Mouse (Mus musculus) forelimb bud, embryonic 11.5 days (tissue): Measurements from ENCODE around the gene Mcoln1.
A peak's percentile ranks its signal among the peaks of the same experiment; 100 is the strongest.

Experiments
- DNase-seq: peaks from one replicate; pipeline ENCODE4 v3.0.0-alpha.2; 2012; ENCODE audit warnings: low read depth, low spot score

Gene Mcoln1

DNA sequence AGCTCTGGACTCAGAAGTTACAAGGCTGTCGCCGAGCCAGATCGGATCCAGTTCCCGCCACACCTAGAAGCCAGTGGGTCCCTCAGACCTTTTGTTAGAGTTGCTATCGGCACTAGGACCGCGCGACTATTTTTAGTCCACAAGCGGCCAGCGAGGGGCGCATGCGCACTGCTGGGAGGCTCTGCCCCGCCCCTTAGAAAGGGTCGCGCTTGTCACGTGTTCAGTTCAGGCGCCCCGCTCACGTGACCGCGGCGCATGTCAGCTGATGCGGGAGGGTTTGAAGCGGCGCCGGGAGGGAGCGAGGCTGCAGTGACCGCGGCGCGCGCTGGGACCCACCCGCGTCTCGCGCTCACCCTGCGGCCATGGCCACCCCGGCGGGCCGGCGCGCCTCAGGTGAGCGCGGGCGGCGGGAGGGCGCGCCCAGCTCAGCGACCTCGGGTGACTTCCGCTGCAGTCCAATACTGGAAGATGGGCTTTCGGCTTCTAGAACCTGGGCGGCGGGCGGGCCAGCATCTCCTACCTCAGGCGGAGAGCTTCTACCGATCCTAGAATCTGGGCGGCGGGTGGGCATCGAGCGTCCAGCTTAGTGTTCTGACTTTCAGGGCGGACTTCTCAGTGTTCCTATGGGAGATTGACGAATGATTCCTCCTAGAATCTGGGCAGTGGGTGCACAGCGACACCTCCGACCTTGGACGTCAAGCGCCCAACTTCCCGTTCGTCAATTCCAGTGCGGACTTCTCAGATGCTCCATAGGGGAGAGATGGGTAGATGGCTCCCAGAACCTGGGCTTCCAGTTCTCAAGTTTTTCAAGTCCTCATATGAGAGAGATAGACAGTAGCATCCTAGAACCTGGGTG is at the start of gene Mcoln1:
Gene Mcoln1 (plus strand): TSS at position 223 of the 856 bp plus-strand sequence.
- peak; percentile 98 for DNase-seq

- peak; percentile 56 for DNase-seq
Measured at GRCm38 (mm10) chr8:3450670-3451069, 49.6 kb upstream of the Mcoln1 start.

DNA sequence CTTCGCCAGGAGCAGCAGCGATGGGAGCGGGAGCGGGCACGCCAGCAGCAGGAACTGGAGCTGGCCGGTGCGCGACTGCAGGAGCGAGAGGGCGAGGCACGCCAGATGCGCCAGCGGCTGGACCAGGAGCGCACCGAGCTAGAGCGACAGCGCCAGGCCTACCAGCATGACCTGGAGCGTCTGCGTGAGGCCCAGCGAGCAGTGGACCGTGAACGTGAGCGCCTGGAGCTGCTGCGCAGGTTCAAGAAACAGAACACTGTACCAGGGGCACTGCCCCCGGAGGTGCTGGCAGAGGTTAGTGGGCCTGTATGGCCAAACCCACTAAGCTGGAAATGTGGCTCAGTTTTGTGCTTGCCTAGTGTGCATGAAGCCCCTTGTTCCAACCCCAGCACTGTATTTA is 48.3 kb upstream of the Mcoln1 start:
- no peak for DNase-seq

- DNase-seq = no peak
Measured at GRCm38 (mm10) chr8:3463248-3463647, 37.0 kb upstream of the Mcoln1 start.

- peak; percentile 77 for DNase-seq
Measured at GRCm38 (mm10) chr8:3464309-3464708, 35.9 kb upstream of the Mcoln1 start.

- peak; percentile 99 for DNase-seq
Measured at GRCm38 (mm10) chr8:3467006-3467885, 33.0 kb upstream of the Mcoln1 start, which contains the start of gene Pex11g. TSS of gene Pex11g (minus strand) at chr8:3467680.

GRCm38 (mm10) chr8:3467886-3468545 is 32.2 kb upstream of the Mcoln1 start:
- no peak for DNase-seq

GRCm38 (mm10) chr8:3468838-3469237 is 31.4 kb upstream of the Mcoln1 start:
- DNase-seq = no peak

DNA sequence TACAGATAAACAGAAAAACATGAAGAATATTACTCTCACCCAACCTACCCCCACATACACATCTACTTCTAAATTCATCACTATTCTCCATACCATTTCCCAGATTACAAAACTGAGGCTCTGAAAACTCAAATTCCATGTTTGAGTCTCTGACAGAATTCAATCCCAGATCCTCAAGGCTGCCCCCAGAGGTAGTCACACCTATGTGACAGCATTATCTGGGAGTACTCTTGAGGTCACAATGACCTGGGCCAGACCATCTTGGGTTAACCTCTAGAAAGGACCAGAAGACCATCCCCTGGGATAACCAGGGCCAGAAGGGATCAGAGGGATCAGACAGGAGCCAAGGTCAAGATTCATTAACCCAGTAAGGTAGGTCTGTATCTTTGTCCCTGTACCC is 29.7 kb upstream of the Mcoln1 start, which contains the start of gene Tex45:
Gene Tex45 (plus strand): TSS at position 301 of the 400 bp plus-strand sequence.
- no peak for DNase-seq

- no peak for DNase-seq
Measured at GRCm38 (mm10) chr8:3475715-3476429, 24.4 kb upstream of the Mcoln1 start.

GRCm38 (mm10) chr8:3480221-3480785 is 20.0 kb upstream of the Mcoln1 start:
- no peak for DNase-seq

DNA sequence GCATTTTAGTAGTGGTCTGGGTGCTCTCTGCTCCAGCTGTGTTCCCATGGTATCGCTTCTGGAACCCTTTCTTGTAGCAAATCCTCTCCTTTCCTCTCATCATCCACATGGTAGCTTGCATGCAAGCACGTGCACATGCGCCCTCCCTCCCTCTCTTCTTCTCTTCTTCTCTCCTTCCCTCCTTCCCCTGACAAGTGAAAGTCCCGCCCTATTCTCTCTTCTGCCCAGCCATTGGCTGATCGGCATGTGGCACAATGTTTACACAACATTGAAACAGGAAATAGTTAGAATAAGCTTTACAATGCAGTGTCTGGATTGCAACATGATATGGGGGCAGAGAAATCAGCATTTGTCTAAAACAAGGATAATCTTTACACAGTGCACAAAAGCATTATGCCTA is 18.7 kb upstream of the Mcoln1 start:
- DNase-seq = no peak

DNA sequence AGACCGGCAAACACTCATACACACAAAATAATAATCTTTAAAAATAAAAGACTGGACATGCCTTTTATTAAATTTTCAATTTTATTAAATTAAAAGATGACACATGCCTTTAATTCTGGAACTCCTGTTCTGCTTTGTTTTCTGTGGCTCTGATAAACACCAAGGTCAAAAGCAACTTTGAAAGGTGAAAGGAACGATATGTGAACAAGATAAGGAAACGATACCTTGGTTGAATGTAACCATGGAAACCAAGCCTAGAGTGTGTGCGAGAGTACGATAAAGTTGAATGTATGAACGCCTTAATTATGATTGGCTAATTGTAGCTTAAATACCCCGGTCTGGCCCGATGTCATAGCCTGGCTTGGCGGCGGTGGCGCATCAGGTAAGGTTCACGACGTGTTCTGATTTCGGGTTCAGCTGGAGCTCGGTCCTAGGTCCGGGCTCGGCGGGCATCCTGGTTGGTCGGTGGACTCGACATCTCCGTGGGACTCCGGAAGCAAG is 18.0 kb upstream of the Mcoln1 start:
- DNase-seq = no peak

GRCm38 (mm10) chr8:3483546-3483945 is 16.7 kb upstream of the Mcoln1 start:
- no peak for DNase-seq

DNA sequence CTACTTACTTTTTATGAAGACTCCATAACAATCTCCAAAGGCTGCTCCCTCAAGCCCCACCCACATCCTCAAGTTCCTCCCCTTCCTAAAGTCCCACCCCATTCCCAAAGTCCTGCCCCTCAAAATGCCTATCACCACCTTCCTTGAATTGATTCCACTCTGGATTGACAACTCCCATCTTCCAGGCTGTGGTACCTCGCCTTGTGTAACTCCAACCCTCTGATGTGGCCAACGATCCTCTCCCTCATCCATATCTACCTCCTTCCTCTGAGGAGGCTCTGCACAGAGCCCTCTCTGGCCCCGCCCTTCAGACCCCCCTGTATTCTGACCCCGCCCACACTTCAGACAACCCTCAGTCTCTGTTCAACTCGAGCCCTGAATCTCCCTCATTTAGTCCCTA is 15.1 kb upstream of the Mcoln1 start:
- no peak for DNase-seq

DNA sequence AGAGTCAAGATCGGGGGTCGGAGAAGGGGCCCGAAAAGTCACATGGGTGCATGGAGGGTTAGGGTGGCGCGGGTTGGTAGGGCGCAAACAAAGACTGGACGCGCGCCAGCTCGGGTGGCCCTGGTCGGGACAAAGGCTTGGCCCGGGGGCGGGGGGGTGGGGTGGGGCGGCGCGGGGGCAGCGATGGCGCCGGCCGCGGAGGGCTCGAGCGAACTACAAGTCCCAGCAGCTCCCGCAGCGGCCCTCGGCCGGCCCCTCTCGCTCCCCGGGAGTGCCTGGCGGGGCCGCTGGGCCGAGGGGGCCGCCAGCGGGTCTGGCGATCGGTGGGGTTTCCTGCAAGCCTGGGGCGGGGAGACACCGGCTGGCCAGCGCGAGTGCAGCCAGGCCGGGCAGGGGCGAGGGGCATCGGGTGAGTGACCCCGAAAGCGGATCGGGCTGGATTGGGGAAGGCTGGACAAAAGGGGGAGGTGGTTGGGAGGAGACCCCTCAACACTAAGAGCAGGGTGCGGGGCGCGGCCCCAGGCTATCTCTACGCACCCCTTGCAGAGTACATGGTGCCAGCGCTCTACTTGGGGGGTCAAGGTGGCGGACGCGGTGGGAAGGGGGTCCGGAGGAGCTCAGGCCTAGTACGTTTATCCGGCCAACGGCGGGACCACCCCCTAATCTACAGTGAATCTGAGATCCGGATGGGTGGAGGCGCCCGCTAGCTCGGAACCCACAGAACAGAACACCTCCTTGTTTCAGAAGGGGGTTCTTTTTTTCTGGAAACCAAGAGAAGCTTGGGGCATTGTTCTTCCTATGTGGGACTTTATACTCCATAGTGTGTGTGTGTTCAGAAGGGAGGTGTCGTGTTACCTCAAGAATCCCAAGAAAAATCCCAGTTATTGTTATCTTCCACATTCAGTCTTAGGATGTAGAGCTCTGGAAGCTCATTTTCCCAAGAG is 7.1 kb upstream of the Mcoln1 start, which contains the start of gene Zfp358:
Gene Zfp358 (plus strand): TSS at position 238 of the 944 bp plus-strand sequence.
- peak; percentile 75 for DNase-seq

- no peak for DNase-seq
Measured at GRCm38 (mm10) chr8:3493845-3494208, 6.4 kb upstream of the Mcoln1 start.

GRCm38 (mm10) chr8:3495578-3496427 is 4.5 kb upstream of the Mcoln1 start:
- no peak for DNase-seq

DNA sequence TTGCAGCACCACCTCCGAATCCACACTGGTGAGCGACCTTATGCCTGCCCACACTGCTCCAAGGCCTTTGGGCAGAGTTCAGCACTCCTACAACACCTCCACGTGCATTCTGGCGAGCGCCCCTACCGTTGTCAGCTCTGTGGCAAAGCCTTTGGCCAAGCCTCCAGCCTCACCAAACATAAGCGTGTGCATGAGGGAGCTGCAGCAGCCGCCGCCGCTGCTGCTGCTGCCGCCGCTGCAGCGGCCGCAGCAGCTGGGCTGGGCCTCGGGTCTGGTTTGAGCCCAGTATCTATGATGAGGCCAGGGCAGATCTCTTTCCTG is 3.9 kb upstream of the Mcoln1 start:
- DNase-seq = no peak
